Mouse (Mus musculus): ENCODE measurements around the gene Srbd1.

Gene Srbd1

GRCm38 (mm10) chr17:86030016-86030415, 115.0 kb downstream of the Srbd1 start:
- no peak for TF ChIP-seq GATA4 (IDR thresholded peaks at IDR 0.05; ENCODE audit: insufficient replicate concordance, low read length)

GRCm38 (mm10) chr17:86029175-86029574, 115.8 kb downstream of the Srbd1 start:
- no peak for TF ChIP-seq GATA4 (IDR thresholded peaks at IDR 0.05; ENCODE audit: insufficient replicate concordance, low read length)

- TF ChIP-seq GATA4 (IDR thresholded peaks at IDR 0.05; ENCODE audit: insufficient replicate concordance, low read length), result no peak
These were observed 117.3 kb downstream of the Srbd1 start for GRCm38 (mm10) chr17:86027577-86028199.

- no peak for TF ChIP-seq GATA4 (IDR thresholded peaks at IDR 0.05; ENCODE audit: insufficient replicate concordance, low read length)
These were observed 120.4 kb downstream of the Srbd1 start for GRCm38 (mm10) chr17:86024589-86024988.

- TF ChIP-seq GATA4 (IDR thresholded peaks at IDR 0.05; ENCODE audit: insufficient replicate concordance, low read length), result no peak
These were observed 122.6 kb downstream of the Srbd1 start for GRCm38 (mm10) chr17:86022366-86022765.

GRCm38 (mm10) chr17:86021815-86022214, 123.2 kb downstream of the Srbd1 start:
- no peak for TF ChIP-seq GATA4 (IDR thresholded peaks at IDR 0.05; ENCODE audit: insufficient replicate concordance, low read length)

GRCm38 (mm10) chr17:86021231-86021630, 123.7 kb downstream of the Srbd1 start:
- TF ChIP-seq GATA4 (IDR thresholded peaks at IDR 0.05; ENCODE audit: insufficient replicate concordance, low read length), result no peak

GRCm38 (mm10) chr17:86019793-86020192, 125.2 kb downstream of the Srbd1 start:
- no peak for TF ChIP-seq GATA4 (IDR thresholded peaks at IDR 0.05; ENCODE audit: insufficient replicate concordance, low read length)

GRCm38 (mm10) chr17:86014246-86014645, 130.7 kb downstream of the Srbd1 start:
- TF ChIP-seq GATA4 (IDR thresholded peaks at IDR 0.05; ENCODE audit: insufficient replicate concordance, low read length), result no peak

GRCm38 (mm10) chr17:86012576-86012975, 132.4 kb downstream of the Srbd1 start:
- TF ChIP-seq GATA4 (IDR thresholded peaks at IDR 0.05; ENCODE audit: insufficient replicate concordance, low read length), result no peak

GRCm38 (mm10) chr17:86011849-86012248, 133.1 kb downstream of the Srbd1 start:
- TF ChIP-seq GATA4 (IDR thresholded peaks at IDR 0.05; ENCODE audit: insufficient replicate concordance, low read length), result no peak

- TF ChIP-seq GATA4 (IDR thresholded peaks at IDR 0.05; ENCODE audit: insufficient replicate concordance, low read length), result no peak
These were observed 136.6 kb downstream of the Srbd1 start for GRCm38 (mm10) chr17:86008401-86008800.

GRCm38 (mm10) chr17:86002113-86002512, 142.9 kb downstream of the Srbd1 start:
- no peak for TF ChIP-seq GATA4 (IDR thresholded peaks at IDR 0.05; ENCODE audit: insufficient replicate concordance, low read length)

GRCm38 (mm10) chr17:86001667-86002066, 143.3 kb downstream of the Srbd1 start:
- no peak for TF ChIP-seq GATA4 (IDR thresholded peaks at IDR 0.05; ENCODE audit: insufficient replicate concordance, low read length)

GRCm38 (mm10) chr17:85995727-85996126, 149.2 kb downstream of the Srbd1 start:
- TF ChIP-seq GATA4 (IDR thresholded peaks at IDR 0.05; ENCODE audit: insufficient replicate concordance, low read length), result no peak

GRCm38 (mm10) chr17:85995086-85995485, 149.9 kb downstream of the Srbd1 start:
- TF ChIP-seq GATA4 (IDR thresholded peaks at IDR 0.05; ENCODE audit: insufficient replicate concordance, low read length), result no peak

GRCm38 (mm10) chr17:85989058-85989769, 155.8 kb downstream of the Srbd1 start:
- no peak for TF ChIP-seq GATA4 (IDR thresholded peaks at IDR 0.05; ENCODE audit: insufficient replicate concordance, low read length)

Data from liver, adult (tissue).